Mouse (Mus musculus): Measurements from ENCODE around the gene Baiap2l1. TPM values are rescaled to one million over a fixed set of nuclear protein-coding genes. Genes with fewer than 3 reads are reported as not detected.

The Baiap2l1 gene
- polyA plus RNA-seq, 1 experiment from 2014 or later, result 8.1 TPM

- Histone ChIP-seq H3K27me3 (ENCODE audit: insufficient read depth, low read length) (no peaks in the 10 kb centered on the region), H3K9me3 (ENCODE audit: low read depth, low read length) (no peaks in the 10 kb centered on the region), H3K4me1 (ENCODE audit: insufficient read depth) (no peaks in the 10 kb centered on the region), H3K27ac (ENCODE audit: low read depth) (no peak overlapping the region), H3K4me2 (no peak overlapping the region), H3K4me3 (ENCODE audit: low read depth, low read length) (no peak overlapping the region), H3K36me3 (ENCODE audit: insufficient read depth) (peaks cover 61% of the 10 kb centered on the region), H3K9ac (no peak overlapping the region)
- DNase-seq (no peak), ATAC-seq (ENCODE audit: insufficient read depth) (no peak)
- WGBS, result 74% methylated on average over 13 of the region's 13 CpGs
- no peak for TF ChIP-seq CTCF (IDR thresholded peaks at IDR 0.05; ENCODE audit: low read depth)
Observed at GRCm38 (mm10) chr5:144263496-144263895, 94.4 kb downstream of the Baiap2l1 start.

GRCm38 (mm10) chr5:144263082-144263481 lies 94.8 kb downstream of the Baiap2l1 start:
- Histone ChIP-seq H3K4me3 (ENCODE audit: low read depth, low read length) (no peak overlapping the region), H3K27ac (ENCODE audit: low read depth) (no peak overlapping the region), H3K4me2 (no peak overlapping the region), H3K4me1 (ENCODE audit: insufficient read depth) (no peaks in the 10 kb centered on the region), H3K9me3 (ENCODE audit: low read depth, low read length) (no peaks in the 10 kb centered on the region), H3K27me3 (ENCODE audit: insufficient read depth, low read length) (no peaks in the 10 kb centered on the region), H3K36me3 (ENCODE audit: insufficient read depth) (peaks cover 58% of the 10 kb centered on the region), H3K9ac (no peak overlapping the region)
- peak; percentile 44 for DNase-seq
- TF ChIP-seq CTCF (IDR thresholded peaks at IDR 0.05; ENCODE audit: low read depth), result no peak
- WGBS, result 57% methylated on average over 9 of the region's 9 CpGs
- ATAC-seq (ENCODE audit: insufficient read depth), result no peak

GRCm38 (mm10) chr5:144261829-144262228 lies 96.1 kb downstream of the Baiap2l1 start:
- TF ChIP-seq CTCF (IDR thresholded peaks at IDR 0.05; ENCODE audit: low read depth), result no peak
- Histone ChIP-seq H3K4me3 (ENCODE audit: low read depth, low read length) (no peak overlapping the region), H3K27me3 (ENCODE audit: insufficient read depth, low read length) (no peaks in the 10 kb centered on the region), H3K36me3 (ENCODE audit: insufficient read depth) (peaks cover 49% of the 10 kb centered on the region), H3K9me3 (ENCODE audit: low read depth, low read length) (no peaks in the 10 kb centered on the region), H3K4me2 (no peak overlapping the region), H3K27ac (ENCODE audit: low read depth) (no peak overlapping the region), H3K4me1 (ENCODE audit: insufficient read depth) (peaks cover 10% of the 10 kb centered on the region), H3K9ac (no peak overlapping the region)
- ATAC-seq (ENCODE audit: insufficient read depth), result no peak
- 79% methylated on average over 5 of the region's 5 CpGs for WGBS
- DNase-seq, result no peak

- Histone ChIP-seq H3K9ac (no peak overlapping the region), H3K27ac (ENCODE audit: low read depth) (no peak overlapping the region), H3K27me3 (ENCODE audit: insufficient read depth, low read length) (no peaks in the 10 kb centered on the region), H3K4me2 (no peak overlapping the region), H3K36me3 (ENCODE audit: insufficient read depth) (peaks cover 43% of the 10 kb centered on the region), H3K9me3 (ENCODE audit: low read depth, low read length) (no peaks in the 10 kb centered on the region), H3K4me3 (ENCODE audit: low read depth, low read length) (no peak overlapping the region), H3K4me1 (ENCODE audit: insufficient read depth) (peaks cover 12% of the 10 kb centered on the region)
- no peak for TF ChIP-seq CTCF (IDR thresholded peaks at IDR 0.05; ENCODE audit: low read depth)
- DNase-seq (no peak), ATAC-seq (ENCODE audit: insufficient read depth) (no peak)
- WGBS, result 74% methylated on average over 9 of the region's 9 CpGs
Observed at GRCm38 (mm10) chr5:144261309-144261708, 96.6 kb downstream of the Baiap2l1 start.

GRCm38 (mm10) chr5:144260464-144260863 lies 97.4 kb downstream of the Baiap2l1 start:
- H3K4me1 ChIP-seq (ENCODE audit: insufficient read depth), result peaks cover 12% of the 10 kb centered on the region
- no peak overlapping the region for H3K9ac ChIP-seq
- H3K4me3 ChIP-seq (ENCODE audit: low read depth, low read length), result no peak overlapping the region
- no peaks in the 10 kb centered on the region for H3K27me3 ChIP-seq (ENCODE audit: insufficient read depth, low read length)
- ATAC-seq (ENCODE audit: insufficient read depth) (no peak), DNase-seq (no peak)
- H3K27ac ChIP-seq (ENCODE audit: low read depth), result no peak overlapping the region
- H3K9me3 ChIP-seq (ENCODE audit: low read depth, low read length), result no peaks in the 10 kb centered on the region
- TF ChIP-seq CTCF (IDR thresholded peaks at IDR 0.05; ENCODE audit: low read depth), result no peak
- peaks cover 38% of the 10 kb centered on the region for H3K36me3 ChIP-seq (ENCODE audit: insufficient read depth)
- 78% methylated on average over 8 of the region's 8 CpGs for WGBS
- H3K4me2 ChIP-seq, result no peak overlapping the region

GRCm38 (mm10) chr5:144259228-144259627 lies 98.7 kb downstream of the Baiap2l1 start:
- H3K4me3 ChIP-seq (ENCODE audit: low read depth, low read length), result no peak overlapping the region
- no peak overlapping the region for H3K27ac ChIP-seq (ENCODE audit: low read depth)
- no peaks in the 10 kb centered on the region for H3K27me3 ChIP-seq (ENCODE audit: insufficient read depth, low read length)
- H3K4me1 ChIP-seq (ENCODE audit: insufficient read depth), result peaks cover 12% of the 10 kb centered on the region
- H3K9ac ChIP-seq, result no peak overlapping the region; the same call in 1 of the 2 replicates
- no peak for TF ChIP-seq CTCF (IDR thresholded peaks at IDR 0.05; ENCODE audit: low read depth)
- DNase-seq (no peak), ATAC-seq (ENCODE audit: insufficient read depth) (no peak)
- peak overlapping the region; percentile 79 for H3K4me2 ChIP-seq
- peaks cover 26% of the 10 kb centered on the region for H3K36me3 ChIP-seq (ENCODE audit: insufficient read depth)
- 61% methylated on average over 6 of the region's 6 CpGs for WGBS
- H3K9me3 ChIP-seq (ENCODE audit: low read depth, low read length), result no peaks in the 10 kb centered on the region

- WGBS, result 7% methylated on average over 2 of the region's 2 CpGs
- Histone ChIP-seq H3K9ac (peak overlapping the region; percentile 2; the same call in 1 of the 2 replicates), H3K4me2 (peak overlapping the region; percentile 79), H3K4me1 (ENCODE audit: insufficient read depth) (peaks cover 12% of the 10 kb centered on the region), H3K27me3 (ENCODE audit: insufficient read depth, low read length) (no peaks in the 10 kb centered on the region), H3K27ac (ENCODE audit: low read depth) (peak overlapping the region; percentile 96; the same call in 1 of the 2 replicates), H3K9me3 (ENCODE audit: low read depth, low read length) (no peaks in the 10 kb centered on the region), H3K36me3 (ENCODE audit: insufficient read depth) (peaks cover 26% of the 10 kb centered on the region), H3K4me3 (ENCODE audit: low read depth, low read length) (peak overlapping the region; percentile 95; the same call in 1 of the 2 replicates)
- DNase-seq, result no peak
- TF ChIP-seq CTCF (IDR thresholded peaks at IDR 0.05; ENCODE audit: low read depth), result no peak
- no peak for ATAC-seq (ENCODE audit: insufficient read depth)
Observed at GRCm38 (mm10) chr5:144258687-144259086, 99.2 kb downstream of the Baiap2l1 start.
